Mouse (Mus musculus): ENCODE results near the gene Kng1. TPM values are rescaled to one million over a fixed set of nuclear protein-coding genes. Genes with fewer than 3 reads are reported as not detected.

Gene Kng1
- polyA plus RNA-seq, 2 experiments, result 0.60 TPM; not detected in 1

DNA sequence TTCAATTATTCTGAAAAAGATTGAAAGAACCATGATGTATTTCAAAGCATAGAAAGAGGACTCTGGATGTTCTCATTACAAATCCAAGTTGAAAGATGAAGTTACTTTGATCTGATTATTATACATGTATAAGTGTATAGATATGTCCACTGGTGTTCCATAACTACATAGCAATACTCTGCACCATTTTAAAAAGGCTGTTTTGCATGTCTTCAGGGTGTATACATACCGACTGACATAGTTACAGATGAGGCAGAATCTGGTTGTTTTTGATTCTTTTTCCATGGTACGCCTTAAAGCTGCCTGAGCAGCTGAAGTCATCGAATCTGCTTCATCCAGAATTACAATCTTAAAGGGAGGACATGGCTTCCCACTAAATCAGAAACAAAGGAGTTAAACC, 57.8 kb downstream of the Kng1 start:
- peaks cover 59% of the 10 kb centered on the region for H3K36me3 ChIP-seq (ENCODE audit: control insufficient read depth, insufficient read depth, low read length)
- H3K4me1 ChIP-seq (ENCODE audit: control insufficient read depth, insufficient read depth, low read length), result peaks cover 2% of the 10 kb centered on the region; the same call in 1 of the 2 replicates
- H3K27me3 ChIP-seq (ENCODE audit: control insufficient read depth, insufficient read depth, low read length), result no peaks in the 10 kb centered on the region
- DNase-seq (ENCODE audit: low spot score) (no peak), ATAC-seq (ENCODE audit: low FRiP score, low read depth) (no peak)
- no peak overlapping the region for H3K27ac ChIP-seq (replicated peaks; ENCODE audit: low read depth, low read length)
- 82% methylated on average over 3 of the region's 3 CpGs for WGBS
- no peak for TF ChIP-seq POLR2A (IDR thresholded peaks at IDR 0.05; ENCODE audit: borderline replicate concordance, extremely low read depth, insufficient read depth, insufficient read length)
- no peak overlapping the region for H3K9ac ChIP-seq (ENCODE audit: low read depth, low read length, severe bottlenecking)
- H3K9me3 ChIP-seq (ENCODE audit: control insufficient read depth, low read length), result no peaks in the 10 kb centered on the region
- no peak overlapping the region for H3K4me2 ChIP-seq (replicated peaks; ENCODE audit: low read depth, low read length, severe bottlenecking)
- no peak overlapping the region for H3K4me3 ChIP-seq (replicated peaks; ENCODE audit: low read length)

DNA sequence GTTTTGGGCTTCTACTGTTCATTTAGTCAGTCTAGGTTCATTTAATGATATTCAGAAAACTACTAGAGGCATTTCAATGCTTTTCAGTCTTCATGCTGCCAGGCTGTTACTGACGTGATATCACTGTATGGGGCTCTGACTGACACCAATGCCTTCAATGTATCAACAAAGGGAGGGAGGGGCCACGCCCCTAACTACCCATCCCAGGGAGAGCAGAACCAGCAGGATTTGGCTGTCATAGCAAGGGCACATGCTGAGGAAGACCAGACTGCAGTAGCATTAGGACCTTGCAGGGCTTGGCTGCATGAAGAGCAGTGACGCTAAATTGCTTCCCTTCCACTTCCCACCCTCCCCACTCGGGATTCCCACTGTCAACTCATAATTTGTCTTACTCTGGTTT, 59.5 kb downstream of the Kng1 start:
- no peak overlapping the region for H3K4me2 ChIP-seq (replicated peaks; ENCODE audit: low read depth, low read length, severe bottlenecking)
- H3K9me3 ChIP-seq (ENCODE audit: control insufficient read depth, low read length), result no peaks in the 10 kb centered on the region
- no peaks in the 10 kb centered on the region for H3K27me3 ChIP-seq (ENCODE audit: control insufficient read depth, insufficient read depth, low read length)
- no peak overlapping the region for H3K4me3 ChIP-seq (replicated peaks; ENCODE audit: low read length)
- no peak overlapping the region for H3K27ac ChIP-seq (replicated peaks; ENCODE audit: low read depth, low read length)
- WGBS, result 64% methylated on average over 4 of the region's 4 CpGs
- TF ChIP-seq POLR2A (IDR thresholded peaks at IDR 0.05; ENCODE audit: borderline replicate concordance, extremely low read depth, insufficient read depth, insufficient read length), result no peak
- DNase-seq (ENCODE audit: low spot score) (no peak), ATAC-seq (ENCODE audit: low FRiP score, low read depth) (no peak)
- H3K4me1 ChIP-seq (ENCODE audit: control insufficient read depth, insufficient read depth, low read length), result no peaks in the 10 kb centered on the region
- H3K9ac ChIP-seq (ENCODE audit: low read depth, low read length, severe bottlenecking), result no peak overlapping the region
- H3K36me3 ChIP-seq (ENCODE audit: control insufficient read depth, insufficient read depth, low read length), result peaks cover 54% of the 10 kb centered on the region

DNA sequence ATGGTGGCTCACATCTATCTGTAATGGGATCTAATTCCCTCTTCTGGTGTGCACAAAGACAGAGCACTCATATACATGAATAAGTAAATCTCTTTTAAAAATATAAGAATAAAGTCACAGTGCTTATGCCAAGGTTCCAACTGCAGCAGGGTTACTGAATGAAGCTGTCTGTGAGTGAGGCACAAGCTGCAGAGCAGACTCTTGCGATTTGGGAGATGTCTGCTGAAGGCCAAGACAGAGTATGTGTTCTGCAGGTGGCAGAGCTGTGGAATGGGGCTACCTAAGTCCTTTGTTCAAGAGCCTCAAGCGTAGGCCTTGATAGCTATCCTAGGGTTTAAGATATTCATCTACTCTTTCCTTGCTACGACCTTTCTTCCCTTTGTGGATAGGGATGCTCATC, 64.8 kb downstream of the Kng1 start:
- Histone ChIP-seq H3K4me3 (replicated peaks; ENCODE audit: low read length) (no peak overlapping the region), H3K4me2 (replicated peaks; ENCODE audit: low read depth, low read length, severe bottlenecking) (no peak overlapping the region), H3K27ac (replicated peaks; ENCODE audit: low read depth, low read length) (no peak overlapping the region), H3K9me3 (ENCODE audit: control insufficient read depth, low read length) (no peaks in the 10 kb centered on the region), H3K9ac (ENCODE audit: low read depth, low read length, severe bottlenecking) (no peak overlapping the region), H3K27me3 (ENCODE audit: control insufficient read depth, insufficient read depth, low read length) (no peaks in the 10 kb centered on the region), H3K36me3 (ENCODE audit: control insufficient read depth, insufficient read depth, low read length) (peaks cover 33% of the 10 kb centered on the region), H3K4me1 (ENCODE audit: control insufficient read depth, insufficient read depth, low read length) (peaks cover 6% of the 10 kb centered on the region; the same call in 1 of the 2 replicates)
- no peak for TF ChIP-seq POLR2A (IDR thresholded peaks at IDR 0.05; ENCODE audit: borderline replicate concordance, extremely low read depth, insufficient read depth, insufficient read length)
- no peak for ATAC-seq (ENCODE audit: low FRiP score, low read depth)
- WGBS, result 86% methylated on average over 3 of the region's 3 CpGs
- DNase-seq (ENCODE audit: low spot score), result no peak

DNA sequence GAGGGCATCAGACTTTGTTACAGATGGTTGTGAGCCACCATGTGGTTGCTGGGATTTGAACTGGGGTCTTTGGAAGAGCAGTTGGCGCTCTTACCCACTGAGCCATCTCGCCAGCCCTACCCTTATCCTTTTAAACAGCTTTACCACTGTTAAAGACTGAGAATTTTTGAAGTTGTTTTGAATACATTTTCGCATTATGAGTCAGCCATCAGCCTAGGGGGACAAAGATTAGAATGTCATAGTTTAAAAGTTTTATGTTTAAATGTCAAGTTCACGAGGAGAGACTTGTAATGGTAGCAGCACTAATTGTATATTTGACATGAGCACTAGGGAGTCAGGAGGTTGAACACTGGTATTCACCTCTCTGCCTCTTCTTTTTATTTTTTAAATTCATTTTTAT, 65.4 kb downstream of the Kng1 start:
- DNase-seq (ENCODE audit: low spot score), result no peak
- no peaks in the 10 kb centered on the region for H3K9me3 ChIP-seq (ENCODE audit: control insufficient read depth, low read length)
- H3K4me1 ChIP-seq (ENCODE audit: control insufficient read depth, insufficient read depth, low read length), result peaks cover 6% of the 10 kb centered on the region; the same call in 1 of the 2 replicates
- no peak for ATAC-seq (ENCODE audit: low FRiP score, low read depth)
- peaks cover 33% of the 10 kb centered on the region for H3K36me3 ChIP-seq (ENCODE audit: control insufficient read depth, insufficient read depth, low read length)
- no peak overlapping the region for H3K4me3 ChIP-seq (replicated peaks; ENCODE audit: low read length)
- no peak for TF ChIP-seq POLR2A (IDR thresholded peaks at IDR 0.05; ENCODE audit: borderline replicate concordance, extremely low read depth, insufficient read depth, insufficient read length)
- no peak overlapping the region for H3K9ac ChIP-seq (ENCODE audit: low read depth, low read length, severe bottlenecking)
- no peak overlapping the region for H3K4me2 ChIP-seq (replicated peaks; ENCODE audit: low read depth, low read length, severe bottlenecking)
- H3K27ac ChIP-seq (replicated peaks; ENCODE audit: low read depth, low read length), result no peak overlapping the region
- WGBS, result 90% methylated on average over 4 of the region's 4 CpGs
- H3K27me3 ChIP-seq (ENCODE audit: control insufficient read depth, insufficient read depth, low read length), result no peaks in the 10 kb centered on the region

DNA sequence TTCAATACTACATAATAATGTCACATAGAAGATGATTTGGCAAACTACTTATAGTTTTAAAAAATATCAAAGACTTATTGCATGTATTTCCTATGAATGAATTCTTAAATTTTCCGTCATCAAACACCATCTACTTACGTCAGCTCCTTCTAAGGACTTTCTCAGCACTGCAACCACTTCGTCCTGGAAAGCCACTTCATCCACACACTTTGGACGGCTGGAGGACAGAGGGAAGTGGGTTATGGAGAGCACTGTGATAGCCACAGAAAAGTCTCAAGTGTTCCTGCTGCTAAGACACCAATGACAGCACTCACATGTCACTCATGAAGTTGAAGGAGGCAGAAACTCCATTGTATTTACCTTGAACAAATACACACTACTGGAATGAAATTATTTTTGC, 66.7 kb downstream of the Kng1 start:
- Histone ChIP-seq H3K36me3 (ENCODE audit: control insufficient read depth, insufficient read depth, low read length) (peaks cover 27% of the 10 kb centered on the region), H3K9ac (ENCODE audit: low read depth, low read length, severe bottlenecking) (no peak overlapping the region), H3K4me1 (ENCODE audit: control insufficient read depth, insufficient read depth, low read length) (peaks cover 11% of the 10 kb centered on the region; the same call in 1 of the 2 replicates), H3K4me3 (replicated peaks; ENCODE audit: low read length) (no peak overlapping the region), H3K9me3 (ENCODE audit: control insufficient read depth, low read length) (no peaks in the 10 kb centered on the region), H3K27me3 (ENCODE audit: control insufficient read depth, insufficient read depth, low read length) (no peaks in the 10 kb centered on the region), H3K27ac (replicated peaks; ENCODE audit: low read depth, low read length) (no peak overlapping the region), H3K4me2 (replicated peaks; ENCODE audit: low read depth, low read length, severe bottlenecking) (no peak overlapping the region)
- no peak for ATAC-seq (ENCODE audit: low FRiP score, low read depth)
- WGBS, result 89% methylated on average over 4 of the region's 4 CpGs
- TF ChIP-seq POLR2A (IDR thresholded peaks at IDR 0.05; ENCODE audit: borderline replicate concordance, extremely low read depth, insufficient read depth, insufficient read length), result no peak
- no peak for DNase-seq (ENCODE audit: low spot score)

DNA sequence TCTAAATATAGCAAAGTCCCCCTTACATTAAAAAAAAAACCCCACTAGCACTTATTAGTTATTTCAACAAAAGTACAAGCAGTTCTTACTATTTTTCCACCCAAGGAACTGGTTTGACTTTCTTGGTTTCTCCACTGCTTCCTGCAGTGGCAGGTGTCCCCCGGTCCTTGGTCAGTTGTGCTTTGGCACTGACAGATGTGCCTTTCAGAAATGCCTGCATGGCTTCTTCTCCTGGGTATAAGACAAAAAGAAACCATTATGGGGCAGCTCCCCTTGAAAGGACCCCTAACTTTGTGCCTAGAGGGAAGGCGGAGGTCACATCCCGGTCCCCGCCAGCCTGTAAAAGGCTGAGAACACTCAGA, 69.6 kb downstream of the Kng1 start:
- Histone ChIP-seq H3K9me3 (ENCODE audit: control insufficient read depth, low read length) (no peaks in the 10 kb centered on the region), H3K4me3 (replicated peaks; ENCODE audit: low read length) (peak overlapping the region; percentile 73), H3K27ac (replicated peaks; ENCODE audit: low read depth, low read length) (peak overlapping the region; percentile 98), H3K9ac (ENCODE audit: low read depth, low read length, severe bottlenecking) (peak overlapping the region; percentile 96), H3K4me2 (replicated peaks; ENCODE audit: low read depth, low read length, severe bottlenecking) (peak overlapping the region; percentile 63), H3K27me3 (ENCODE audit: control insufficient read depth, insufficient read depth, low read length) (no peaks in the 10 kb centered on the region), H3K36me3 (ENCODE audit: control insufficient read depth, insufficient read depth, low read length) (peaks cover 14% of the 10 kb centered on the region), H3K4me1 (ENCODE audit: control insufficient read depth, insufficient read depth, low read length) (peaks cover 11% of the 10 kb centered on the region; the same call in 1 of the 2 replicates)
- ATAC-seq (ENCODE audit: low FRiP score, low read depth) (peak; percentile 14; the same call in 1 of the 2 replicates), DNase-seq (ENCODE audit: low spot score) (no peak)
- WGBS, result 0% methylated on average over 4 of the region's 4 CpGs
- TF ChIP-seq POLR2A (IDR thresholded peaks at IDR 0.05; ENCODE audit: borderline replicate concordance, extremely low read depth, insufficient read depth, insufficient read length), result no peak
